In the genomic region with DNA sequence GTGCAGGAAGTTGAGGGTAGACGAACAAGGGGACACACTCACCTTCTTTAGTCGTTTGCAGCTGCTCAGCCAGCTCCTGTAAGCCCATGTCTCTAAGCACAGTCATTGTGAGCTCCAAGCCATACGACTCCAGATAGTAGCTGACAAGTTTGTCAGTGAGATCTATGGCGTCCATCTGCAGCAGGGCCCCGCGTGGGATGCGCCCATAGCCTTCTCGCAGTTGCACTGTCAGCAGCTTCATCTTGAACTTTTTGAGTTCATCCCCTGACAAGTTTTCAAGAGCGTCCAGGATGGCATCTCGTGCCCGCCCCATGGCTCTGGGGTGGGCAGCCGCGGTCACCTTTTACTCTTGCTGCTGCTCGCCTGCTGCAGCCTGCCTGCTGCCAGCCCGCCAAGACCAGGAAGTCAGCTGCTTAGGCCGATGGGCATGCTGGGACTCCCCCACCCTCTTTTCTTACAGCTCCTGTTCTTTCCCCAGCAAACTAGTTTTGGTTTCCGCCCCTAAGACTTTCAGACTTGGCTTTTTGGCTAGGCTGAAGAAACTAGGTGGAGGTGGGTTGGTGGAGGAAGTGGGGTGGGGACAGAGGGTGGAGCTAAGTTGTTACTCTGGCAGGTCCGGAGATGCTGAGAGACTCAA, we compare ENCODE assay signal across 8 mouse cellular contexts. TPM values are rescaled to one million over a fixed set of nuclear protein-coding genes. Genes with fewer than 3 reads are reported as not detected.
DNase-seq lines count a peak whose midpoint lies in the region; ATAC-seq lines count a peak whose summit lies in the region.

Gene Pycard (minus strand): TSS at position 527 of the 637 bp plus-strand sequence.

- H3K4me3 ChIP-seq in forebrain, embryonic 13.5 days = no peak within 1 kb of the TSS
- peak within 1 kb of the TSS; percentile 14; the same call in 1 of the 2 replicates for H3K4me3 ChIP-seq in hindbrain, embryonic 16.5 days (ENCODE audit: low read length)
- peak within 1 kb of the TSS; percentile 57 for H3K4me3 ChIP-seq in liver, embryonic 12.5 days

- ATAC-seq in activated CD4-positive, CD25-positive, alpha-beta regulatory T cell, adult 4 months = peak; percentile 93
- no peak for ATAC-seq in forebrain, embryonic 13.5 days
- peak; percentile 29; the same call in 1 of the 2 replicates for ATAC-seq in hindbrain, embryonic 16.5 days
- ATAC-seq in liver, embryonic 12.5 days = peak; percentile 79

- H3K36me3 ChIP-seq in forebrain, embryonic 13.5 days (ENCODE audit: poor library complexity, severe bottlenecking) = peaks cover 23% of the 10 kb centered on the region
- H3K36me3 ChIP-seq in hindbrain, embryonic 16.5 days (ENCODE audit: control insufficient read depth, insufficient read depth, low read length) = peaks cover 7% of the 10 kb centered on the region; the same call in 1 of the 2 replicates
- peaks cover 29% of the 10 kb centered on the region for H3K36me3 ChIP-seq in liver, embryonic 12.5 days

- no peak within 1 kb of the TSS for H3K9ac ChIP-seq in forebrain, embryonic 13.5 days
- peak within 1 kb of the TSS; percentile 43; the same call in 1 of the 2 replicates for H3K9ac ChIP-seq in hindbrain, embryonic 16.5 days (ENCODE audit: low read depth, low read length)
- H3K9ac ChIP-seq in liver, embryonic 12.5 days = peak within 1 kb of the TSS; percentile 65

- no peaks in the 10 kb centered on the region for H3K9me3 ChIP-seq in forebrain, embryonic 13.5 days (replicated peaks)
- no peaks in the 10 kb centered on the region for H3K9me3 ChIP-seq in hindbrain, embryonic 16.5 days (ENCODE audit: control insufficient read depth, low read length)
- no peaks in the 10 kb centered on the region for H3K9me3 ChIP-seq in liver, embryonic 12.5 days (replicated peaks)

- no peak within 1 kb of the TSS for H3K27ac ChIP-seq in forebrain, embryonic 13.5 days
- no peak within 1 kb of the TSS for H3K27ac ChIP-seq in hindbrain, embryonic 16.5 days (ENCODE audit: low read depth, low read length)
- H3K27ac ChIP-seq in liver, embryonic 12.5 days = peak within 1 kb of the TSS; percentile 58

- no peaks in the 10 kb centered on the region for H3K4me1 ChIP-seq in forebrain, embryonic 13.5 days
- H3K4me1 ChIP-seq in hindbrain, embryonic 16.5 days (ENCODE audit: control insufficient read depth, insufficient read depth, low read depth, low read length) = no peaks in the 10 kb centered on the region
- H3K4me1 ChIP-seq in liver, embryonic 12.5 days = peaks cover 37% of the 10 kb centered on the region

- H3K4me2 ChIP-seq in forebrain, embryonic 13.5 days = peak within 1 kb of the TSS; percentile 19
- H3K4me2 ChIP-seq in hindbrain, embryonic 16.5 days (ENCODE audit: low read length) = peak within 1 kb of the TSS; percentile 47
- H3K4me2 ChIP-seq in liver, embryonic 12.5 days = peak within 1 kb of the TSS; percentile 82

- no peaks in the 10 kb centered on the region for H3K27me3 ChIP-seq in forebrain, embryonic 13.5 days
- no peaks in the 10 kb centered on the region for H3K27me3 ChIP-seq in hindbrain, embryonic 16.5 days (replicated peaks; ENCODE audit: control insufficient read depth, insufficient read depth, low read length)
- H3K27me3 ChIP-seq in liver, embryonic 12.5 days (replicated peaks) = no peaks in the 10 kb centered on the region

- 23% methylated on average over 18 of the region's 18 CpGs for WGBS in forebrain, embryonic 13.5 days
- WGBS in hindbrain, embryonic 16.5 days = 23% methylated on average over 18 of the region's 18 CpGs
- 5% methylated on average over 18 of the region's 18 CpGs for WGBS in liver, embryonic 12.5 days (ENCODE audit: insufficient replicate concordance)

- peak in 1 of 2 experiments; percentile 24 for DNase-seq in frontal cortex, adult 2 months (ENCODE audit: extremely low spot score in 1 of 2, low spot score in 1 of 2)
- DNase-seq in frontal cortex, postnatal 25 days (ENCODE audit: low spot score in 2 of 2) = no peak
- peak; percentile 72 for DNase-seq in natural killer cell, adult 2 months (ENCODE audit: low spot score in 2 of 2)
- DNase-seq in thymus, postnatal 25 days = peak; percentile 83

RNA-seq across cellular contexts. Expression of gene Pycard, which starts in this region (rescaled TPM):
- 7.5 and 10.1 TPM in 2 replicates for polyA plus RNA-seq in frontal cortex, adult 2 months (2012; rRNA removed)
- polyA plus RNA-seq in activated CD4-positive, CD25-positive, alpha-beta regulatory T cell, adult 4 months (2017; shearing (Covaris generic)) = 100 to 1,000 TPM; 429 to 455 TPM
- polyA plus RNA-seq in forebrain, embryonic 13.5 days (2015; fragmentation: Nextera tagmentation; extraction: Ambion mirVana) = 3.2 and 3.9 TPM in 2 replicates
- polyA plus RNA-seq in hindbrain, embryonic 16.5 days (2015; fragmentation: Nextera tagmentation; extraction: Ambion mirVana) = 7.3 and 9.3 TPM in 2 replicates
- 32.9 and 33.8 TPM in 2 replicates for polyA plus RNA-seq in liver, embryonic 12.5 days (2016; fragmentation: Nextera tagmentation; extraction: Ambion mirVana)

Comparison
In these comparisons a context has a peak if more than half of its experiments do, and no peak if none do; other contexts are left out.
1. RNA of gene Pycard (polyA plus RNA-seq): 429 to 455 TPM in activated CD4-positive, CD25-positive, alpha-beta regulatory T cell, adult 4 months; 32.9 to 33.8 TPM in liver, embryonic 12.5 days, 7.5 to 10.1 TPM in frontal cortex, adult 2 months, 7.3 to 9.3 TPM in hindbrain, embryonic 16.5 days and 3.2 to 3.9 TPM in forebrain, embryonic 13.5 days; every median in the first group is over 10 times any median in the second.
2. DNase-seq: peak in natural killer cell, adult 2 months (2 of 2) and thymus, postnatal 25 days (single experiment); none in frontal cortex, postnatal 25 days (0 of 2).
3. H3K4me2 ChIP-seq: peak in every context shown above with its lines; median percentile 82 in liver, embryonic 12.5 days; 47 in hindbrain, embryonic 16.5 days; 19 in forebrain, embryonic 13.5 days.